Mouse (Mus musculus) neural tube, embryonic 10.5 days (tissue): ENCODE data around the gene Pan3.
"Not testable (repeated sequence)": the region's sequence is repeated elsewhere in the genome, so short reads cannot be mapped to it uniquely, and the experiment has no call there.

ENCODE experiments used
- DNase-seq: peaks from one replicate; pipeline ENCODE4 v3.0.0-alpha.2; 2017; ENCODE audit warnings: low spot score; ENCODE audit errors: extremely low spot score

The Pan3 gene

GRCm38 (mm10) chr5:147551879-147552627 is 122.1 kb downstream of the Pan3 start:
- DNase-seq, result no peak

- DNase-seq, result not testable (repeated sequence)
These were observed 127.7 kb downstream of the Pan3 start for GRCm38 (mm10) chr5:147557641-147558040.

GRCm38 (mm10) chr5:147563511-147564139 is 133.7 kb downstream of the Pan3 start:
- DNase-seq, result no peak

GRCm38 (mm10) chr5:147564140-147564590 is 134.2 kb downstream of the Pan3 start:
- no peak for DNase-seq

- no peak for DNase-seq
These were observed 135.5 kb downstream of the Pan3 start for GRCm38 (mm10) chr5:147565444-147565843.

GRCm38 (mm10) chr5:147566335-147566734 is 136.4 kb downstream of the Pan3 start:
- DNase-seq, result no peak

- no peak for DNase-seq
These were observed 142.7 kb downstream of the Pan3 start for GRCm38 (mm10) chr5:147572695-147573094.

GRCm38 (mm10) chr5:147573555-147573954 is 143.6 kb downstream of the Pan3 start:
- DNase-seq, result no peak

GRCm38 (mm10) chr5:147574517-147574916 is 144.6 kb downstream of the Pan3 start:
- no peak for DNase-seq

GRCm38 (mm10) chr5:147577003-147577402 is 147.0 kb downstream of the Pan3 start:
- no peak for DNase-seq

GRCm38 (mm10) chr5:147579148-147579547 is 149.2 kb downstream of the Pan3 start:
- DNase-seq, result no peak

GRCm38 (mm10) chr5:147579691-147580090 is 149.7 kb downstream of the Pan3 start:
- no peak for DNase-seq

GRCm38 (mm10) chr5:147580181-147580580 is 150.2 kb downstream of the Pan3 start:
- DNase-seq, result no peak

- peak; percentile 88 for DNase-seq
These were observed 153.8 kb downstream of the Pan3 start for GRCm38 (mm10) chr5:147583702-147584298.

GRCm38 (mm10) chr5:147584648-147585047 is 154.7 kb downstream of the Pan3 start:
- no peak for DNase-seq

- no peak for DNase-seq
These were observed 155.1 kb downstream of the Pan3 start for GRCm38 (mm10) chr5:147585070-147585469.

- peak; percentile 19 for DNase-seq
These were observed 159.9 kb downstream of the Pan3 start for GRCm38 (mm10) chr5:147589814-147590213.

GRCm38 (mm10) chr5:147597825-147598224 is 167.9 kb downstream of the Pan3 start:
- DNase-seq, result no peak
